Mouse (Mus musculus) ES-Bruce4 (cell line): ENCODE results near the gene Klhl15.

Experiments
- CTCF ChIP-seq: IDR thresholded peaks from one replicate; pipeline ENCODE4 v1.8.1; 2011; ENCODE audit warnings: low read depth, low read length
- EP300 ChIP-seq: IDR thresholded peaks from 2 replicates; pipeline ENCODE4 v1.6.1; 2011; ENCODE audit warnings: low read depth, low read length; ENCODE audit not compliant: insufficient read depth
- POLR2A ChIP-seq: IDR thresholded peaks from one replicate; pipeline ENCODE4 v1.8.1; 2011; ENCODE audit warnings: low read length; ENCODE audit not compliant: insufficient read depth

DNA sequence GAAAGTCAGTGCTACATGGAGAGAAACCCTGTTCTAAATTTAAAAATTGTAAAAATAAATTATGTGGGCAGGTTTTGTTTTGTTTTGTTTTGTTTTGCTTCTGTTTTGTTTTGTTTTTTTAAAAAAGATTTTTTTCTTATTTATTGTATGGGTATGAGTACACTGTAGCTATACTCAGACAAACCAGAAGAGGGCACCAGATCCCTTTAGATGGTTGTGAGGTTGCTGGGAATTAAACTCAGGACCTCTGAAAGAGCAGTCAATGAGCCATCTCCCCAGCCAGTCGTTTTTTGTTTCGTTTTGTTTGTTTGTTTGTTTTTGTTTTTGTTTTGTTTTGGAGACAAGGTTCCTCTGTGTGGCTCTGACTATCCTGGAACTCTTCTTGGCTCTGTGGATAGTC is 54.5 kb downstream of the Klhl15 start:
- TF ChIP-seq CTCF: no peak
- no peak for TF ChIP-seq EP300
- TF ChIP-seq POLR2A: no peak
